Mouse (Mus musculus) heart, embryonic 13.5 days (tissue): ENCODE data around the gene Snx29. TPM values are rescaled to one million over a fixed set of nuclear protein-coding genes. Genes with fewer than 3 reads are reported as not detected.

Experiments used
- ATAC-seq: fragments of 200-750 bp; cut with Nextera tagmentation; 2 replicates; pipeline ENCODE4 v1.8.0; 2017; ENCODE audit warnings: moderate TSS enrichment; ENCODE audit not compliant: insufficient number of reproducible peaks, low FRiP score, low TSS enrichment; ENCODE audit errors: extremely low read depth
- H3K27ac ChIP-seq: fragments of 300-500 bp; sonication (generic); replicated peaks from 2 replicates; pipeline ENCODE4 v1.5.1; 2015; ENCODE audit warnings: moderate library complexity, mild to moderate bottlenecking, inconsistent platforms
- H3K27me3 ChIP-seq: fragments of 300-500 bp; sonication (generic); replicated peaks from 2 replicates; pipeline ENCODE4 v1.6.1; 2015; ENCODE audit warnings: mild to moderate bottlenecking, inconsistent platforms
- H3K36me3 ChIP-seq: fragments of 300-500 bp; sonication (generic); 2 replicates; pipeline ENCODE4 v1.6.1; 2015; ENCODE audit warnings: mild to moderate bottlenecking, inconsistent platforms
- H3K4me1 ChIP-seq: fragments of 300-500 bp; sonication (generic); 2 replicates; pipeline ENCODE4 v1.6.1; 2015; ENCODE audit warnings: inconsistent platforms
- H3K4me2 ChIP-seq: fragments of 300-500 bp; sonication (generic); 2 replicates; pipeline ENCODE4 v1.6.1; 2015; ENCODE audit warnings: inconsistent platforms, mild to moderate bottlenecking, moderate library complexity
- H3K4me3 ChIP-seq: fragments of 300-500 bp; sonication (generic); 2 replicates; pipeline ENCODE4 v1.5.1; 2015; ENCODE audit warnings: moderate library complexity, mild to moderate bottlenecking, inconsistent platforms
- H3K9ac ChIP-seq: fragments of 300-500 bp; sonication (generic); 2 replicates; pipeline ENCODE4 v1.6.1; 2015; ENCODE audit warnings: inconsistent platforms, mild to moderate bottlenecking, moderate library complexity
- H3K9me3 ChIP-seq: fragments of 300-500 bp; sonication (generic); 2 replicates; pipeline ENCODE4 v1.6.1; 2016; ENCODE audit warnings: inconsistent platforms
- WGBS: fragments of 180-500 bp; shearing (Covaris S2); methylation state at CpG from one replicate; pipeline ENCODE4 v1.1.7; 2015; ENCODE audit warnings: mixed read lengths; 5-methylcytosine and 5-hydroxymethylcytosine counted together
- polyA plus RNA-seq: library from polyadenylated mRNA; unstranded; fragments of >200 nt; fragmentation: Nextera tagmentation; extraction: Ambion mirVana; gene quantifications from 2 replicates; pipeline ENCODE4 v1.2.1, GENCODE M21; 2015

The Snx29 gene
- polyA plus RNA-seq, 1 experiment from 2014 or later: 6.0 TPM

DNA sequence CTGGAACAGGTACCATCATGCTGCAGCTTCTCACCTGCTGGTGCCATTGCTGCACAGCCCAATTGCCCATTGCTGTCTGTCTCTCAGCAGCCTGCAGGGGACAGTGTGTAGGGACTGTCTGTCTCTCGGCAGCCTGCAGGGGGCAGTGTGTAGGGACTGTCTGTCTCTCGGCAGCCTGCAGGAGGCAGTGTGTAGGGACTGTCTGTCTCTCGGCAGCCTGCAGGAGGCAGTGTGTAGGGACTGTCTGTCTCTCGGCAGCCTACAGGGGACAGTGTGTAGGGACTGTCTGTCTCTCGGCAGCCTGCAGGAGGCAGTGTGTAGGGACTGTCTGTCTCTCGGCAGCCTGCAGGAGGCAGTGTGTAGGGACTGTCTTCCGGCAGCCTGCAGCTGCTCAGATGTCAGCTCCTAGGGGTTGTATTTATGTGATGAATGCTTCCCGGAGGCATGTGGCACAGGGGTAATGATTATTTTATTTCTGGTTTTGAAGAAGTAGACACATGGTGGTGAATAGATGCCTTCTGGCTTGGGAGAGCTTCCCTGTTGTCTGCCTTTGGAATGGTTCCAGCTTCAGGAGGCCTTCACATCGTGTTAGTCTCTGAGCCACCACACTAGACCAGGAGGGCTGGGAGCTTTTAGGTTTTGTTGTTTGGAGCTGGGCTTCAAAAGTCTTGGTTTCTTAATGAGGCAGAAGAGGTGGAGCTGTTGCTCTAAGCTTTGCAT, 347.7 kb downstream of the Snx29 start:
- H3K27ac ChIP-seq: peak overlapping the region; percentile 29
- no peak for ATAC-seq
- H3K4me1 ChIP-seq: peaks cover 9% of the 10 kb centered on the region
- no peak overlapping the region for H3K4me2 ChIP-seq
- no peak overlapping the region for H3K4me3 ChIP-seq
- H3K9me3 ChIP-seq: no peaks in the 10 kb centered on the region
- no peaks in the 10 kb centered on the region for H3K27me3 ChIP-seq
- WGBS: 73% methylated on average over 9 of the region's 9 CpGs
- H3K9ac ChIP-seq: no peak overlapping the region
- no peaks in the 10 kb centered on the region for H3K36me3 ChIP-seq

DNA sequence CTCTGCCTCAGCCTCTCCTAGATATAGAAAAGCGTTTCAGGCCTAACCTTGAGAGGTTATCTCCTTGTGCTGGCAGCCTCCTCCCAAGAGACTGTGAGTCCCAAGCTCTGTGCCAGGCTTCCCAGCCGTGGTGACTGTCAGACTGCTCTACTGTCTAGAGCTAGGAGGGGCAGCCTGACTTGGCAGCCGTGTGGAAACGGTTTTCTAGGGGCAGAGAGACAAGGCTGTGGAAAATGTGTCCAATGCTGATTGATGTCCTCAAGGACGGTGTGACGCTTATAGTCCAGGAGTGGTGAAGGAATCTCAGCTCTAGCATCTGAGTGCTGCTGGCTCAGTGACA, 348.2 kb downstream of the Snx29 start:
- no peak overlapping the region for H3K4me2 ChIP-seq
- no peaks in the 10 kb centered on the region for H3K27me3 ChIP-seq
- no peak for ATAC-seq
- WGBS: 26% methylated on average over 6 of the region's 6 CpGs
- peaks cover 9% of the 10 kb centered on the region for H3K4me1 ChIP-seq
- no peak overlapping the region for H3K9ac ChIP-seq
- H3K4me3 ChIP-seq: no peak overlapping the region
- peak overlapping the region; percentile 29 for H3K27ac ChIP-seq
- H3K9me3 ChIP-seq: no peaks in the 10 kb centered on the region
- H3K36me3 ChIP-seq: no peaks in the 10 kb centered on the region

DNA sequence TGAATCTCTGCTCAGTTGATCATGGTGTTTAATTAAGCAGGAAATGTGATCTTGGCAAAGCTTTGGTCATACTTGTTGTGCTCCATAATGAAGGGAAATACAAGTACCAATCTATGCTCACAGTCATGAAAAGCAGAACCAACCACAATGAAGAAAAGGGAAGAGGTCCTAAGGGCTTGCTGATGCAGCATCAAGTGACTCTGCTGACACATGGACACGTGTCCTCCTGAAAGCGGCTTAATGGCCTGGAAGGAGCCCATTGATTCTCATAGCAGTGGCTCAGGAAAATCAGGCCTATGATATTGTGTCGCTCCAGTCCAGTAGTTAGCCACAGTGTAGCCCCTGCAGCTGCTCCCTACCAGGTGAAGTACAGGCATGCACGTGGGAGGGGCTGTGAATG, 353.3 kb downstream of the Snx29 start:
- no peak overlapping the region for H3K9ac ChIP-seq
- WGBS: 67% methylated on average over 4 of the region's 4 CpGs
- no peak overlapping the region for H3K27ac ChIP-seq
- H3K4me3 ChIP-seq: no peak overlapping the region
- no peaks in the 10 kb centered on the region for H3K36me3 ChIP-seq
- ATAC-seq: no peak
- H3K9me3 ChIP-seq: peaks cover 4% of the 10 kb centered on the region
- peaks cover 2% of the 10 kb centered on the region for H3K4me1 ChIP-seq
- no peak overlapping the region for H3K4me2 ChIP-seq
- no peaks in the 10 kb centered on the region for H3K27me3 ChIP-seq

DNA sequence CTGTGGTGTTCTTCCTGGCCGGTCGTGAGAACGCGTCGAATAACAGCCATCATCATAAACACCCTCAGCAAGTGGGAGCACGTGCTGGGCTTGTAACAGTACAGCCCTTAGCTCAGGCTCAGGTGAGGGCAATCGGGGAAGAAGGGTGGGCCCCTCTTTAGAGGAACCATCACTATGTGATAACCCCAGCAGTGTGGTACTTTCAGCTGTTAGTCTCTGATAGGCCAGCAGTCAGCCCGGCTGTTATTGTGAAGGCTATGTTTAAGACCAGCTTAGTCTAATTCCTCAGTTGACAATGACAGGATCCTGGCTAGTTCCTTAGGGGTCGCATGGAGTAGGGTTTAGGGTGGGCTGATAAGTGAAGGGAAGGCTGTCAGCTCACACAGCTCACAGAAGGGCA, 362.6 kb downstream of the Snx29 start:
- Histone ChIP-seq H3K27ac (no peak overlapping the region), H3K4me1 (peaks cover 8% of the 10 kb centered on the region; the same call in 1 of the 2 replicates)

DNA sequence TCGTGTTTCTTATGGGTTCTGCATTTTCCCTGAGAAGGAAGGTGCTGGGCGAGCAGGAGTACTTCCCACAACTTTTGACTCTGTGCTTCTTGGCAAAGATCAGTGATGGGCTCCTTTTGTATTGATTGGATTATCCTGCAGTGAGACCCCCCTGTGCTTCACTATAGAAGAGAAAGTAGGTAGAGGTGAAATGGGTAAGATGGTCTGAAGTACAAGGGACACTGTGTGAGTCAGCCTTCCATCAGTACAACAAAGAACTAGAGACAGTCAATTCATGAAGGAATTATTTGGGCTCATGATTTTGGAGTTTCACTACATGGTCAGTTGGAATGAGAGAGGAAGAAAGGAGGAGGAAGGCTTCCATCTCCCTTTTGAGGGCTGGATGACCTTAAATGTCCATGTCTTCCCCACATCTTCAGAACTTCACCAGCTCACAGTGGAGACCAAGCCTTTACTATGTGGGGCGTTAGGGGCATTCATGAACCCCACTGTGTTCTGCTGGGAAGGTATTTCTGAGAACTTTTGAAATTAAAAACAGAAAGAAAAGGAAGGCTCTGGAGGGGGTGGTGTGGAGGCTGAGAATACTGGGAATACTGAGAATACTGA, 363.1 kb downstream of the Snx29 start:
- ATAC-seq: no peak
- 74% methylated on average over 3 of the region's 3 CpGs for WGBS

More for the DNA sequence above, 362.6 kb downstream of the Snx29 start:
- no peaks in the 10 kb centered on the region for H3K9me3 ChIP-seq
- H3K9ac ChIP-seq: no peak overlapping the region
- H3K36me3 ChIP-seq: no peaks in the 10 kb centered on the region
- WGBS: 85% methylated on average over 9 of the region's 9 CpGs
- H3K4me3 ChIP-seq: no peak overlapping the region
- H3K27me3 ChIP-seq: no peaks in the 10 kb centered on the region
- no peak overlapping the region for H3K4me2 ChIP-seq
- ATAC-seq: no peak

DNA sequence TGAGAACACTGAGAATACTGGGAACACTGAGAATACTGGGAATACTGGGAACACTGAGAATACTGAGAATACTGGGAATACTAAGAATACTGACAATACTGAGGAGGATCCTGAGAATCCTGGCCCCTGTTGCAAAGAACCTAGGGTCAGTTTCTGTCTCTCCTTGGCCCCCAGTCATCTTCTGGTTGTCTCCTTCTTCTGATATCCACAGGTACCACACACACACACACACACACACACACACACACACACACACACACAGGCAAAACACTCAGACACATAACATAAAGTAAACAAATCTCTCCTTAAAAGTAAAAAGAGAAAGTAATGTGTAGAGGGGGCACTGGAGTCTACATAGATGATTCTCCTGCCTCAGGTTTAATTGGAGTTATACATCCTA, 365.1 kb downstream of the Snx29 start:
- no peak overlapping the region for H3K4me3 ChIP-seq

More for the DNA sequence above, 363.1 kb downstream of the Snx29 start:
- peaks cover 12% of the 10 kb centered on the region for H3K4me1 ChIP-seq
- no peak overlapping the region for H3K9ac ChIP-seq
- no peaks in the 10 kb centered on the region for H3K9me3 ChIP-seq
- no peak overlapping the region for H3K4me2 ChIP-seq
- no peaks in the 10 kb centered on the region for H3K27me3 ChIP-seq
- no peaks in the 10 kb centered on the region for H3K36me3 ChIP-seq
- no peak overlapping the region for H3K4me3 ChIP-seq
- H3K27ac ChIP-seq: no peak overlapping the region

DNA sequence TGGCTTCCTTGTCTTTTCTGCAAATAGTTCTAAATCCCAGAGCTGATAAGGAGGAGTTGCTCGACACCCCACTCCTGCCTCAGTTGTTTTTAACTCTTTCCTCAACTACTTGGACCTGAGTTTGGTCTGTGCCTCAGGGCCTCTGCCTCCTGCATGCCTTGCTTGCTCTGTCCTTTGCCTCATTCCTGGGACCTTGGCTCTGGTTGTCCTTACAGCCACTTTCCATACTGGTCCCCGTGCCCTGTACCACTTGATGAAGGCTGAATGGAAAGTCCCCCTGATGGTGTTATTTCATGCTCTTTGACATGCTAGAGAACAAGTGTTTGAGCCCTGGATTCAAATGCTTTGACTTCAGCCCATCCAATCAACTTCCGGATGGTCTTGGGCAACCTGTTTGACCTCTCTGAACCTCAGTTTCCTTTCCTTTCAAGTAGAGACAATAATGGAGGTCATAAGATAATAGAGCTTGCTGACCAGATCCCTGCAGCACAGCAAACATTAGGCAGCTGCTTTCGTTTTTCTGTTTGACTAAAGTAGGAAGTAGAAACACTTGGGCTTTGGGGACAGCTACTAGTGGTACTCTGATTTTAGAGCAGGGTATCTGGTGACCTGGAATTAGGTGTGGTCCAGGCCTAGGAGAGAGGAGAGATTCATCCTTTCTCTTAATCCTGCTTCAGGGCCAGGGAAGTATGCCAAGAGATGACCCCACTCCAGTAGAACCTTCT, 365.7 kb downstream of the Snx29 start:
- H3K9ac ChIP-seq: no peak overlapping the region
- 59% methylated on average over 4 of the region's 4 CpGs for WGBS
- no peak overlapping the region for H3K4me3 ChIP-seq
- no peaks in the 10 kb centered on the region for H3K9me3 ChIP-seq
- no peak overlapping the region for H3K4me2 ChIP-seq
- H3K36me3 ChIP-seq: no peaks in the 10 kb centered on the region
- H3K27ac ChIP-seq: no peak overlapping the region
- H3K27me3 ChIP-seq: no peaks in the 10 kb centered on the region
- peaks cover 14% of the 10 kb centered on the region for H3K4me1 ChIP-seq
- ATAC-seq: no peak

More for the DNA sequence above, 365.1 kb downstream of the Snx29 start:
- no peaks in the 10 kb centered on the region for H3K9me3 ChIP-seq
- H3K27ac ChIP-seq: no peak overlapping the region
- no peak overlapping the region for H3K9ac ChIP-seq
- no peaks in the 10 kb centered on the region for H3K36me3 ChIP-seq
- ATAC-seq: no peak
- peaks cover 14% of the 10 kb centered on the region for H3K4me1 ChIP-seq
- H3K4me2 ChIP-seq: no peak overlapping the region
- no peaks in the 10 kb centered on the region for H3K27me3 ChIP-seq

DNA sequence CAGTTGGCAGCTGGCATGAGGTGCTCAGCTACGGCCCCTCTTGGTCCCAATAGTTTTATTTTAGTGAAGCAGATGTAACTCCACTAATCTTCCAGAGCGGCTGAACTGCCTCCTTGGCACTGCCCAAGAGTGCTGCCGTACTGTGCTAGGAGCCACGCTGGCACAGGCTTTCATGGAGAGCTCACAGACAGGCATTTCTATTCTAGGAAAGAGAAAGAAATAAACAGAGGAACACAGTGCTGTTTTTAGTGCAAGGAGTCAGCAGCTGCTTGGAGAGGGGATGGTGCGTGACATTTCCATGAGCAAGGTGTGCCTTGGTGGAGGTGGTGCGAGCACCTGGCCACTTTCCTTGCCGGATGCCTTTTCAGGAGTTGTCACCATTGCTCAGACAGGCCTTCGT, 367.4 kb downstream of the Snx29 start:
- Histone ChIP-seq H3K4me3 (no peak overlapping the region), H3K9me3 (no peaks in the 10 kb centered on the region), H3K4me1 (peaks cover 14% of the 10 kb centered on the region), H3K27me3 (no peaks in the 10 kb centered on the region), H3K27ac (no peak overlapping the region), H3K36me3 (no peaks in the 10 kb centered on the region), H3K4me2 (no peak overlapping the region), H3K9ac (no peak overlapping the region)
- WGBS: 78% methylated on average over 8 of the region's 8 CpGs
- no peak for ATAC-seq

DNA sequence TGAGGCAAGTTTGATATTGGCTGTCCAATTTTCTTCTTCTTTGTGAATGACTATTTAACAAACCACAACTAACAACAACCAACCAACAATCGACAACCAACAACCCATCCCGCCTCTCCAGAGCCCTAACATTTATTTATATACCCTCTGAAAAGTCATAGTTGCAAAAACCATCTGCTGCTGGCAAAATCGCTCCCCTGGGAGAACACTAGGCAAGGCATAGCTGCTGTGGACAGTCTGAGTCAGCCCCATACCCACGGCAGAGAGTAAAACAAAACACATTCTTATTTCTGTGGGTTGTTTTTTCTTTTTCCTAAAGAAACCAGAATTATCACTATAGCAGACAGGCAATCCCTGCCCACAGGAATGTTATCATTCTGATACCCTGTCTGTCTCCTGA, 368.0 kb downstream of the Snx29 start:
- Histone ChIP-seq H3K9ac (no peak overlapping the region), H3K4me3 (no peak overlapping the region), H3K27ac (no peak overlapping the region), H3K4me2 (no peak overlapping the region), H3K36me3 (no peaks in the 10 kb centered on the region), H3K4me1 (peaks cover 14% of the 10 kb centered on the region), H3K27me3 (no peaks in the 10 kb centered on the region), H3K9me3 (no peaks in the 10 kb centered on the region)
- WGBS: 40% methylated on average over 4 of the region's 4 CpGs
- no peak for ATAC-seq

DNA sequence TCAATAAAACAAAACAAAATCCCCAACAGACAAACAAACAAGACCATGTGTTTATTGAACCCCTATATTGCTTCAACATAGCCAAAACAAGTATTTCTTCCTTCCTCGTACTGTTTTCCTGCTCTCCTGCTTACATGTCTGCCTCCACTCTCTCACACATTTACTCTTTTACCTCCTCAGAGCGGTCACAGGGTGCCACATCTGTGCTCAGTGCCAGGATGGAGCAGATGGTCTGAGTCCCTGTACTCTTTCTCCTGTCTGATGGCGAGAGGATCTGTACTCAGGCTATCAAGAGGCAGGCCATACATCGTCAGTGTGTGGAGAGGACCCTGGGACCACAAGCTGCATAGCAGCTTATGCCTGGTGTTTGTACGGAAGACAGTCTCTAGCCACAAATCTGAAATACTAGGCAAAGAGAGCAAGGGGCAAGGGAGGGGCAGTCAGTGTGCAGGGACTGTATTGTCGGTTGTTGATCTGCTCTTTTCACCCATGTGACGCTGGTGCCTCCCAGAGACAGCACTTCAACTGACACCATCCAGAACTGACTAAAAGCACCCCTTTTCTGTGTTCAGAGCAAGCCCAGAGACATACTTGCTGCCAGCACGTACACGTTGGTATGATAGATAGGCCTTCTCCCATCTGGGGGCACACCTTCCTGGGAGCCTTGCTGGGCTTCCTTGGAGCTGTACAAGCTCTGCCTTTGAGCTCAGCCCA, 368.9 kb downstream of the Snx29 start:
- Histone ChIP-seq H3K36me3 (no peaks in the 10 kb centered on the region), H3K27ac (no peak overlapping the region), H3K4me3 (no peak overlapping the region), H3K27me3 (no peaks in the 10 kb centered on the region), H3K9ac (0 out of 2 replicates have a peak overlapping the region, but pooled peaks have one; percentile 10), H3K9me3 (no peaks in the 10 kb centered on the region), H3K4me1 (peaks cover 14% of the 10 kb centered on the region), H3K4me2 (no peak overlapping the region)
- ATAC-seq: no peak
- 57% methylated on average over 9 of the region's 9 CpGs for WGBS

DNA sequence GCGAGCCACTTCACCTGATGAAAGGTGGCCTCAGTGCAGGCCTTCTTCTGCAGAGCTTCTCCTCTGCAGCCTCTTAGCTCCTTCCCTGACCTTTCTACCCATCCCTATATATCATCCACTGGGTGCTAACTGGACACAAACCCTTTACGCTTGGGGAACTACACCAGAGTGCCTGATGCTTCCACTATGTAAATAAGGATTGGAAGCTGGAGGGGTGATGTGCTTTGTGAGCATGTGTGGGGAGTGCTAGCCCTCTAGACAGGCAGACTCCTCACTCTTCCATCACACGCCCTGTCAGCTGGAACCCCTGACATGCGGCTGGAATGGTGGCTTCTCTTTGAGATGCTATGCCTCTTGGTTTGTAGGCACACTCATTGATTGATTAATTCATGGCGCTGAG, 370.0 kb downstream of the Snx29 start:
- 63% methylated on average over 5 of the region's 5 CpGs for WGBS
- Histone ChIP-seq H3K4me2 (no peak overlapping the region), H3K9me3 (no peaks in the 10 kb centered on the region), H3K36me3 (no peaks in the 10 kb centered on the region), H3K27ac (no peak overlapping the region), H3K4me3 (no peak overlapping the region), H3K4me1 (peaks cover 14% of the 10 kb centered on the region), H3K9ac (no peak overlapping the region), H3K27me3 (no peaks in the 10 kb centered on the region)
- ATAC-seq: no peak
